Mouse (Mus musculus) bone marrow, adult 2 months (tissue): Measurements from ENCODE around the gene Tshz2. TPM values are rescaled to one million over a fixed set of nuclear protein-coding genes. Genes with fewer than 3 reads are reported as not detected.

Experiments used
- H3K27ac ChIP-seq: fragments of 200-500 bp; 2 replicates; pipeline ENCODE4 v1.5.1; 2012; ENCODE audit warnings: low read depth, mild to moderate bottlenecking, control low read depth, inconsistent platforms, low read length; ENCODE audit not compliant: control insufficient read depth, poor library complexity, insufficient read depth
- H3K4me1 ChIP-seq: fragments of 200-500 bp; 2 replicates; pipeline ENCODE4 v1.6.1; 2011; ENCODE audit warnings: low read length; ENCODE audit not compliant: control insufficient read depth, insufficient read depth
- H3K4me3 ChIP-seq: fragments of 200-500 bp; replicated peaks from 2 replicates; pipeline ENCODE3; 2011; ENCODE audit warnings: mild to moderate bottlenecking, low read depth, low read length, control low read depth; ENCODE audit not compliant: control insufficient read depth
- CTCF ChIP-seq: fragments of 200-500 bp; IDR thresholded peaks from 2 replicates; pipeline ENCODE4 v1.5.1; 2011; ENCODE audit warnings: low read length, control low read depth; ENCODE audit not compliant: control insufficient read depth, insufficient read depth
- POLR2A ChIP-seq: fragments of 200-500 bp; IDR thresholded peaks from 2 replicates; pipeline ENCODE4 v1.6.1; 2011; ENCODE audit warnings: low read depth, mild to moderate bottlenecking, control low read depth, low read length, borderline replicate concordance; ENCODE audit not compliant: control insufficient read depth
- WGBS: fragments of 180-500 bp; shearing (Covaris S2); methylation state at CpG from one replicate; pipeline ENCODE4 v1.1.7; 2018; 5-methylcytosine and 5-hydroxymethylcytosine counted together
- polyA plus RNA-seq: library from polyadenylated mRNA; stranded (reverse); fragments of >200 nt; gene quantifications from 2 replicates; pipeline ENCODE4 v1.2.4, GENCODE M21; 2011; ENCODE audit warnings: low replicate concordance; ENCODE audit not compliant: missing spikeins, insufficient read depth, insufficient read length

The Tshz2 gene
- polyA plus RNA-seq, 1 experiment = 1.4 TPM

DNA sequence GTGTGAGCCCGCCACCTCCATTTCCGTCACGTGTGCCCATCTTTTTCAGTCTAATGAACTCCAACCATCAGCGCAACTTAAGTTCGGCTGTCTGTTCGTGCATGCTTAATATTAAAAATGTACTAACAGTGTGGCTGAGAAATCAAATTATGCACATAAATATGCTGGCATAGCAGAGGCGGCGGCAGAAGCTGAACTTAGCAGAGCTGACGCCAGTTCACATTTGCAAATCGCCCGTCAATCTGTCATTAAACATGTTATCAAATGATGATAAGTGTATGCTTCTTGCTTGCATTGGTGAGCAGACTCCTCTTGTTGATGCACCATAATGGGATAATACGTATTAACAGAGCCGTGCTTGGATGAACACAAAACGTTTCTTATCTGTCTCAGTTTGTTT is 280.0 kb downstream of the Tshz2 start:
- Histone ChIP-seq H3K4me3 (no peak overlapping the region), H3K4me1 (no peaks in the 10 kb centered on the region), H3K27ac (no peak overlapping the region)
- TF ChIP-seq POLR2A (no peak), CTCF (no peak)
- WGBS = 88% methylated on average over 14 of the region's 14 CpGs

DNA sequence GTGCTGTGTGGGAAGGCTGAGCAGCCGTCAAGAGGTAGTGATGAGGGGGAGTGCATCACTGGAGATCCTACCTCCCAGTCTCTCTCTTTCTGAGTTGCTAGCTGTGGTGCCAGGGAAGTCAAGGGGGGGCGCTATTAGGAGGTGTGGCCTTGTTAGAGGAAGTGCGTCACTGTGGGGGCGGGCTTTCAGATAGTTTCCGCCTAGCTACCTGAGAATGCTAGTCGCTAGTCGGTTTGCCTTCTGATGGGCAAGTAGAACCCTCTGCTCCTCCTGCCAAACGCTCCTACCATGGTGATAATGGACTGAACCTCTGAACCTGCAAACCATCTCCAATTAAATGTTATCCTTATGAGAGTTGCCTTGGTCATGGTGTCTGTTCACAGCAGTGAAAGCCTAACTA is 282.1 kb downstream of the Tshz2 start:
- Histone ChIP-seq H3K4me1 (no peaks in the 10 kb centered on the region), H3K4me3 (no peak overlapping the region), H3K27ac (no peak overlapping the region)
- 83% methylated on average over 8 of the region's 8 CpGs for WGBS
- no peak for TF ChIP-seq POLR2A
- no peak for TF ChIP-seq CTCF

DNA sequence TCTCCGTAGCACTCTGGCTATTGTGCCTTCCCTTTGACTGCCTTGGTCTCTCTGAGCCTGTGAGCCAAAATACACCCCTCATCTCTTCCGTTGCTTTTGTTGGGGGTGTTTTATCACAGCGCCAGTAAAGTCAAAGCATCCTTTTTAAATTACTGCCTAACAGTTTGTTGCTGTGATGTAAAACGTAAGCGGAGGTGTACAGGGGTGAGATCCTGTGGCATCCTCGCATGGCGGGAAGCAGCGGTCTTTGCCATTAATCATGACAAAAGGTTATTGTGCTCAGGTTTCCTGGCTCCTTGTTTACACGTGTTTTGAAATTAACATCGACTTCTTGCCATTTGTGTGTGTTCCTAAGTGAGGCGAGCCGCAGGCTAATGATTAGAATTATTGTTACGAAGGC is 282.5 kb downstream of the Tshz2 start:
- Histone ChIP-seq H3K4me1 (no peaks in the 10 kb centered on the region), H3K4me3 (no peak overlapping the region), H3K27ac (no peak overlapping the region)
- 80% methylated on average over 13 of the region's 13 CpGs for WGBS
- no peak for TF ChIP-seq CTCF
- no peak for TF ChIP-seq POLR2A

DNA sequence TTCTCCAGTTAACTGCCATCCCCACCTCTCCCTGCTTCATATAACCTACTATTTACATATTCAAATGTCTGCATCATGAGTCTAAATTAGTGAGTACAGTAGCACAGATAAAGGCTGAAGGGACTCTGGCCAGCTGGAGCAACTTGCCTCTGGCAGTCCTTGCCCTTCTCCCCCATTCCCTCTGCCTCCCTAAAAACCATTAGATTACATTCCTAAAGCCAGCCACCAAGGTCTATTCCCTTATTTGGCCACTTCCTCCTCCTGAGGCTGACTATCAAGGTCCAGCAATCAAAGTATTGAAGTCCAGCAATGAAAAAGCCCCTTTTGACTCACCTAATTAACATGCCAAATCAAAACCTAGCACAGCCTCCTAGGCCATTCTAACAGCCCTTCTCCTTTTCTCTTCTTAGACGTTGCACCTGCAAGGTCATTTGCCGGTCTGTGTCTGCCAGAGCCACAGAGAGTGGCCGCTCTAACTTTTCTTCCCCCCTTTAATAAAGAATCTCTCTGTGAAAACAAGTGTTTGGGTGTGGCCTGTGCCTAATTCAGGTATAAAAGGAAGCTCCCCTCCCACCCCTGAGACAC is 286.4 kb downstream of the Tshz2 start:
- Histone ChIP-seq H3K27ac (no peak overlapping the region), H3K4me1 (no peaks in the 10 kb centered on the region), H3K4me3 (no peak overlapping the region)
- WGBS = 91% methylated on average over 3 of the region's 3 CpGs
- TF ChIP-seq POLR2A = no peak
- TF ChIP-seq CTCF = no peak

DNA sequence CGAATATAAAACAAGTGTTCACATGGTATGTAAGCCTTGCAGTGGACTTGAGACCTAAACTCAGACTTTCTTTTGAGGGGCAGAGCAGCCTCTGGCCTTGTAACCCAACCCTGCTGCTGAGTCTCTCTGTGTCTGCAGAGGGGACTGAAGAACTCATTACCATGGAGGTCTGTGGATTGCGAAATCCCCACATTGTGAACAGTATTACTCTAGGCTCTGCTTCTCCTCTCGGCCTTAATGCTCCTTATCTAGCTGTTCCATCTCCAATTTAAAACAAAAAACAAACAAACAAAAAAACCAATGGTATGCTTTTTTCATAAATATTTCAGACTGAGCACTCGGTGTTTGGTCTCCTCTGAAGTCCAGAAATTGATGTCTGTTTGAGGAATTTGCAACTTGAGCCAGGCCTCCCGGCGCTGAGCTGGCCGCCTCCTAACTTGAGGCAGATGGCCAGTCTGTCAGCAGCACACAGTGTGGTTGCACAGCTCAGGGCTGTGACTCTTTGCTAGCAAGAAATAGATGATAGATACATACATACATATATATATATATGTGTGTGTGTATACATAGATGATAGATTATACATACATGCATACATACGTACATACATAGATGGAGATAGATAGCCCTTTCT is 291.5 kb downstream of the Tshz2 start:
- Histone ChIP-seq H3K27ac (no peak overlapping the region), H3K4me1 (no peaks in the 10 kb centered on the region), H3K4me3 (no peak overlapping the region)
- WGBS = 76% methylated on average over 8 of the region's 8 CpGs
- TF ChIP-seq POLR2A (no peak), CTCF (no peak)

DNA sequence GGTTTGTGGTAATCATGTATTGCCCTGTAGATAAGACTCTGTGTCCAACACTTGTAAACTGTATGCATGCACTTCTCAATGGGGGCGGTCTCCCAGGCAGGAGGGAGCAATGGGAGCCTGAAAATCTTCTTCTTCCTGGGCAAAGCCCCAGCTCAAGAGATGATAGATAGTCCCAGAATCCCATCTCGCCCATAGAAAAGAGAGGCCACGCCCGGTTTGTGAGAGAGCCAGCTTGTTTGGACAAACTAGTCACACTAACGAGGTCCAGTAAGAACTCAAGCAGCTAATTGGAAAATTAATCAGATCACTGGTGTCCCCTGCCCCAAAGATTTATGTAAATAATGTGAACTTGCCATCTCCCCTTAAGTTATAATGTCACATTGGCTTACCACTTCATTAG is 292.7 kb downstream of the Tshz2 start:
- no peaks in the 10 kb centered on the region for H3K4me1 ChIP-seq
- no peak overlapping the region for H3K27ac ChIP-seq
- H3K4me3 ChIP-seq = no peak overlapping the region
- TF ChIP-seq CTCF = no peak
- no peak for TF ChIP-seq POLR2A
- WGBS = 81% methylated on average over 5 of the region's 5 CpGs

DNA sequence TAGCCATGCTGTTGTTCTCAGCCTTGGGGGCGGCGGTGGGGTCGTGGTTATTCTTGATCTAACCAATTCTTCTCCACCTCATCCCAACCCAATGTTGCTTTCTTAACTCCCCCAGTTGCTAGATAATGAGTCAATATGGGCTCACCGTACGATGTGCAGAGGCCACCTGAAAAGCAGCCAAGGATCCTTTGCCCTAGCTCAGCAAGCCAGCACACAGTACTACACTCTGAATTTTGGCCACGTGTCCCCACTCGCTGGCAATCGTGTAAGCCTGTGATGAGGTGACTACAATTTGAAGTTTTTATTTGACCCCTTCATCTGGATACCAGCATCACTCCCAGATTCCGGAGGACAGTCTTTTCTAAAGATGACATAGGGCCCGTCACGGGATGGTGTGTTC is 293.2 kb downstream of the Tshz2 start:
- Histone ChIP-seq H3K27ac (no peak overlapping the region), H3K4me3 (no peak overlapping the region), H3K4me1 (no peaks in the 10 kb centered on the region)
- 82% methylated on average over 11 of the region's 11 CpGs for WGBS
- TF ChIP-seq CTCF (no peak), POLR2A (no peak)

DNA sequence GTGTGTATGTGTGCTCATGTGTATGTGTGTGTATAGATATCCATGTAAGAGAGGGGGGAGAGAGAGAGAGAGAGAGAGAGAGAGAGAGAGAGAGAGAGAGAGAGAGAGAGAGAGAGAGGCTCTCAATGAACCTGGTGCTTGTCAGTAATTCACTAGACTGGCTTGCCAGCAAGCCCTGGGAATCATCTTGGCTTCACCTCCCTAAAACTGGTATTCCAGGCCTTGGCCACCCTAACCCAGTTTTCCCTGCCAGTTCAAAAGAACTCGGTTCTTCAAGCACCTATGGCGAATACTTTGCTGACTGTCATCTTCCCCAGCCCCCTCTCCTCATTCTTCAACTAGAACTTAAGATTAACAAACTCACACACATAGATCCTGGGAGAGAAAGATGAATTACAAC is 294.6 kb downstream of the Tshz2 start:
- H3K27ac ChIP-seq = no peak overlapping the region
- no peaks in the 10 kb centered on the region for H3K4me1 ChIP-seq
- H3K4me3 ChIP-seq = no peak overlapping the region
- WGBS = 74% methylated on average over 2 of the region's 2 CpGs
- no peak for TF ChIP-seq POLR2A
- TF ChIP-seq CTCF = no peak
